Mouse (Mus musculus) ES-E14 (cell line): ENCODE measurements at regions not wholly inside any gene's neighbourhood (a gene's known extent, or its start where the extent isn't known, plus 50 kb on each side); places are given as distances from the start of the nearest gene placed in this dataset.

Experiments used
- CHD2 ChIP-seq: IDR thresholded peaks from 2 replicates; pipeline ENCODE4 v1.6.1; 2014; ENCODE audit warnings: mild to moderate bottlenecking, low read depth, low read length, inconsistent platforms
- HCFC1 ChIP-seq: IDR thresholded peaks from 2 replicates; pipeline ENCODE4 v1.6.1; 2012; ENCODE audit warnings: low read length, inconsistent platforms, borderline replicate concordance; ENCODE audit not compliant: insufficient read depth
- MAFK ChIP-seq: IDR thresholded peaks from 2 replicates; pipeline ENCODE4 v1.6.1; 2014; ENCODE audit warnings: mild to moderate bottlenecking, low read depth, low read length, inconsistent platforms; ENCODE audit not compliant: insufficient read depth
- ZC3H11A ChIP-seq: IDR thresholded peaks from 2 replicates; pipeline ENCODE4 v1.6.1; 2012; ENCODE audit warnings: low read depth, mild to moderate bottlenecking, inconsistent platforms, low read length, borderline replicate concordance
- ZNF384 ChIP-seq: IDR thresholded peaks from 2 replicates; pipeline ENCODE4 v1.6.1; 2012; ENCODE audit warnings: low read depth, low read length, inconsistent platforms

- TF ChIP-seq ZC3H11A (no peak), ZNF384 (peak; percentile 92; the same call in 1 of the 2 replicates), CHD2 (no peak), MAFK (no peak), HCFC1 (no peak)
These were observed 177.6 kb downstream of the Diras2 start for GRCm38 (mm10) chr13:52353437-52353836.
